Mouse (Mus musculus) layer of hippocampus, postnatal 25 days (tissue): ENCODE data around the gene Slc11a1. TPM values are rescaled to one million over a fixed set of nuclear protein-coding genes. Genes with fewer than 3 reads are reported as not detected.
"Not testable (repeated sequence)": the region's sequence is repeated elsewhere in the genome, so short reads cannot be mapped to it uniquely, and the experiment has no call there.

Experiments
- DNase-seq, 2 experiments: peaks; one replicate each; pipeline ENCODE4 v3.0.0; 2022; ENCODE audit warnings: mixed read lengths in 2 of 2, low spot score in 1 of 2; ENCODE audit errors: extremely low spot score in 1 of 2
- total RNA-seq, 2 experiments: library from RNA; stranded (reverse); gene quantifications; 2 replicates each; pipeline ENCODE4 v1.2.3; 2021

Gene Slc11a1
- total RNA-seq, 2 experiments from 2014 or later: 1.7 to 4.2 TPM

DNA sequence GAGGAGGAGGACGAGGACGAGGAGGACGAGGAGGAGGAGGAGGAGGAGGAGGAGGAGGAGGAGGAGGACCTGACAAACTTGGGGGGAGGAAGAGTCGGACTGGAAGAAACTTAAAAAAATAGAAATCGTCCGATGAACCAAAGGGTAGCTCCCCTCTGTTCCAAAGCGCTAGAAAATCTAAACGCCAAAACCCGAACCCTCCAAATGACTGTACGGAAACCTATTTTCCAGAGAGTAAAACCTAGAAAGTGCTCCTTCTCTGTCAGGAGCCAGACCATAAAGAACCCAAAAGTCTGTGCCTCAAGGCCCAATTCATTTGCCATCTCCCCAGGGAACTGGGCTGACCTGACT lies 11.3 kb downstream of the Slc11a1 start:
- no peak for DNase-seq

GRCm38 (mm10) chr1:74386714-74387385 lies 11.9 kb downstream of the Slc11a1 start:
- peak; percentile 93 to 98 for DNase-seq

GRCm38 (mm10) chr1:74387386-74387988 lies 12.5 kb downstream of the Slc11a1 start:
- no peak for DNase-seq

GRCm38 (mm10) chr1:74388398-74388920 lies 13.5 kb downstream of the Slc11a1 start:
- no peak for DNase-seq

- DNase-seq: no peak
Observed at GRCm38 (mm10) chr1:74389831-74390286, 14.9 kb downstream of the Slc11a1 start.

GRCm38 (mm10) chr1:74390287-74390906 lies 15.4 kb downstream of the Slc11a1 start:
- DNase-seq: peak in 1 of 2 experiments; percentile 54

DNA sequence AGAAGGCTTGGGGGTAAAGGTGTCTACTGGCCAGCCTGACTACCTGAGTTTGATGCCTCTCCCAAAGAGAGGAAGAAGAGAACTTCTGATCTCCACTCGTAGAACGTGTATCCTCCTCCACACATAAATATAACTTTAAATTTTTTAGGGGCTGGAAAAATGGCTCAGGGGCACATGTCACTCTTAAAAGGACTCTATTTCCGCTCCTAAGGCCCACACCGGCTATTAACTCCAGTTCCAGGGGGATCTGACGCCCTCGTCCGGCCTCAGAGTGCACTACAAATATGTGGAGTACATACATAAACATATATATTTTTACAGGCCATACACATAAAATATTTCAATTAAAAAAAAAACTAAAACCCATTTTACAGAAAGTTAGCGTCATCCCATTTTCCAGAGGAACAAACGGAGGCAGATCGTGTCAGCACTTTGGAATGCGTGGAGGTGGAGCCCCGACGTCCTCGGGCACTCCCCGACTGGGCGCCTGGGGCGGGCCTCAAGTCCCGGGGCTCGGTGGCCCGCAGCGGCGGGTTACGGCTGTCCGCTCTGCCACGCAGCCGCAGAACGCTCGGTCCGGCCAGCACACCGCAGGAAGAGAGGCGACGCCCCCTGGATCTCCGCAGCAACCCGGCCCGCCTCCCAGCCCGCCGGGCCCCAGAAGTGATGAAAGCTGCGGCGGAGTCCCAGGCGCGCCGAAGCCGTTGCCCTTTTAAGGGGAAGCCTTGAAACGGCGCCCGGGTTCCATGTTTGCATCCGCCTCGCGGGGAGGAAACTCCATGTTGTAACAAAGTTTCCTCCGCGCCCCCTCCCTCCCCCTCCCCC lies 16.1 kb downstream of the Slc11a1 start, which contains the start of gene Ctdsp1:
Gene Ctdsp1, plus strand, starts transcription at position 586 of the 825 bp plus-strand sequence.
- DNase-seq: peak; percentile 90 to 94

- peak; percentile 28 to 43 for DNase-seq
Observed at GRCm38 (mm10) chr1:74391844-74392441, 16.9 kb downstream of the Slc11a1 start.

- DNase-seq: no peak
Observed at GRCm38 (mm10) chr1:74392446-74392994, 17.5 kb downstream of the Slc11a1 start.

DNA sequence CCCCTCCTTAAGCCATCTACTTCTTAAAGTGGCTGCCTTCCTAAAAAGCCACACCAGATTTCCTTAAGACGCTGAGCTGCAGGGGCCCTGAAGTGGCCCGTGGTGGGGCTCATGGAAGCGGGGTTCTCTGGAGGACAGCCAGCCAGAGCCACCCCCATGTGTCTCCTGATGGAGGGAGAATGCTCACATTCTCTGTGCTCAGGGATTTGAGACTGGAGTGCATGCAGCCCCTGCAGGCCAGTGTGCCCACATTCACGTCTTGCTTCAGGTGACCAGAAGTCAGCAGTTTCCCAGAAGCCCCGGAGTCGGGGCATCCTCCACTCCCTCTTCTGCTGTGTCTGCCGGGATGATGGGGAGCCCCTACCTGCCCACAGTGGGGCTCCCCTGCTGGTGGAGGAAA lies 18.0 kb downstream of the Slc11a1 start:
- no peak for DNase-seq

- no peak for DNase-seq
Observed at GRCm38 (mm10) chr1:74393697-74394096, 18.7 kb downstream of the Slc11a1 start.

DNA sequence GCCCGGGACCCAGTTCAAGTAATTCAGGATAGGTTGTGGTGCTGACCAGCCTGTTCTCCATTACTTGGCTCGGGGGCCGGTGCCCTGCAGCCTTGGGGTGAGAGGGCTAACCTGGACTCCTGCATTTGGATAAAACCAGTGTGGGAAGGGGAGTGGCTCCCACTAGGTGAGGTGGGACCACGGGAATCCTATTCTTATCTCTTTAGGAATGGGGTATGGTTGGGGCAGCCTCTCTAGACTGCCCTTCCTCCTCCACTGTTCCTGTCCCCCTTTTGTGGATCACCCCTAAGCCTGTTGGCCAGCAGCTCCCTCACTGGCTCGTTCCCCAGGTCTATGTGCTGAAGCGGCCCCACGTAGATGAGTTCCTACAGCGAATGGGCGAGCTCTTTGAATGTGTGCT lies 19.3 kb downstream of the Slc11a1 start:
- no peak for DNase-seq

DNA sequence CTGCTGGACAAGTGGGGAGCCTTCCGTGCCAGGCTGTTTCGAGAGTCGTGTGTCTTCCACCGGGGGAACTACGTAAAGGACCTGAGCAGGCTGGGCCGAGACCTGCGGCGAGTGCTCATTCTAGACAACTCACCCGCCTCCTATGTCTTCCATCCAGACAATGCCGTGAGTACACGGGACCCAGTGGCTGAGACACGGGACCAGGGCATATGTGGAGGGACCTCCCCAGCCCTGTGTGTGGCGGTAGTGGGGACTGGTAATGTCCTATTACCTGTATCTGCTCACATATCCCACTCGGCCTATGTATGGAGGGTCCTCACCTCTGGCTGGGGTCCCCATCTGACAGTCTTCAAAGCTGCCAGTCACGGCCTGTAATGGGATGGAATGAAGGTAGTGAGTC lies 19.9 kb downstream of the Slc11a1 start:
- DNase-seq: no peak

GRCm38 (mm10) chr1:74395290-74395689 lies 20.3 kb downstream of the Slc11a1 start:
- DNase-seq: no peak

GRCm38 (mm10) chr1:74396456-74397222 lies 21.6 kb downstream of the Slc11a1 start:
- not testable (repeated sequence) for DNase-seq

DNA sequence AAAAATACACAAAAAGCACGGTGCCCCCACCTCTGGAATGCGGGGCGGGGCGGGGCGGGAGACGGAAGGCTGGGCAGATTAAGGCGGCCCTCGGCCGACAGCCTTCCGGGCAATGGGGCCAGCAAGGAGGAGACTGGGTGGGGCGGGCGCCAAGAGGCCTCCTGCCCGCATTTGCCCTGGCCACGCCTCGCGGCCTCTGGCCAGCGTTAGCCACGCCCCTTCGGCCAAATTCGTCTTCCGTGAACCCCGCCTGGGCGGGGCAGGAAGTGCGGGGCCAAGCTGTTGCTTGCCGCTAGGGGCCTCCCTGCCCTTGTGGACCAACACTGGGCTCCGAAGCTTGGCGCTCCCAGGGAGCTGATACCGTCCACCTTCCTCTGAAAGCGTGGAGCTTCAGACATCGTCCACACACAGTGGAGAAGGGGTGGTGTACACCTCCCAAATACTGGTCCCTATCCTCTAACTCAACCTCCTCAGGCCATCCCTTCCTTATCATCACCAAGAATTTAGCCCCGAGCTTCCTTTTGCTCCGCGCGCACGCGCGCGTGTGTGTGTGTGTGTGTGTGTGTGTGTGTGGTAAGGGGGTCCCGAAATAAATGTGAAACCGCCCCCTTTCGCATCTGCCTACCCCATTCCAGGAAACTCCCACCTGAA lies 22.4 kb downstream of the Slc11a1 start:
- peak; percentile 73 to 75 for DNase-seq

DNA sequence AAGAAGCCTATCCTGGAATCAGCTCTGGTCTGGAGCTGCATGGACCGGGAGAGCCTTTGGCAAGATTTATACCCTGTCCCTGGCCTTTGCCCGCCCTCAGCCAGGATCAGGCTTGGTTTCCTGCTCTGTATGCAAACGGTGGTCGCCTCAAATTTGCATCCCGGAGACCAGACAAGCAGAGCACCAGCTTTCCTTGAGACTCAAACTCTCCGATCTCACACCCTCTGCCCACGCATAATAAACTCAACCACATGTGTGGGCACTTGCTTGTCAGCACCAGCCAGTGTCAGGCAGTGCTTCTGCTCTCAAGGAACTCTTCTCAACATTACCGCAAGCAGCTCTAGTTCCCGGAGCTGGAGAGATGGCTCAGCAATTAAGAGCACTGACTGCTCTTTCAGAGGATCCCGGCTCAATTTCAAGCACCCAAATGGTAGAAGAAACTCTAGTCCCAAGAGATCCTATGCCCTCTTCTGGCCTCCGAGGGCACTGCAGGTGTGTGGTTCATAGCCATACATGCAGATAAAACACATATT lies 23.0 kb downstream of the Slc11a1 start:
- peak in 1 of 2 experiments; percentile 60 for DNase-seq

DNA sequence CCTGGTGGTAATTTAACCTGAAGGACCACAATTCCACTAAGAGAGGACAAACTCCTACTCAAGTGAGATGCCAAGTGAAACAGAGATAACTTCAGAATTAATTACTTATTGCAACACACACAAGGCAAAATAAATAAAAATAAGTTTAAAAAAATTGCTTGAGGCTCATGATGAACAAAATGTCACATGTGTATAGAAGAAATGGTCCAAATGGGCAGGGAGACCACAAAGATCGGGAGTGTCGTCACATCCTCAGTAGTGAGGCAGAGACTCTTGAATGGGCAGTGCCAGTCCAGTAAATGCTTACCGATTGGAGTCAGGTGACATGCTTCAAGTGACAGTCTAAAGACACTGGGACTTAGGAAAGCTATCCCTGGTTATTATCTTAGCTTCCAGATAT lies 25.5 kb downstream of the Slc11a1 start:
- no peak for DNase-seq
